Mouse (Mus musculus) bone marrow, adult 2 months (tissue): ENCODE measurements around the gene Dpagt1. TPM values are rescaled to one million over a fixed set of nuclear protein-coding genes. Genes with fewer than 3 reads are reported as not detected.

Source experiments
- H3K27ac ChIP-seq: fragments of 200-500 bp; 2 replicates; pipeline ENCODE4 v1.5.1; 2012; ENCODE audit warnings: low read depth, mild to moderate bottlenecking, control low read depth, inconsistent platforms, low read length; ENCODE audit not compliant: control insufficient read depth, poor library complexity, insufficient read depth
- H3K4me1 ChIP-seq: fragments of 200-500 bp; 2 replicates; pipeline ENCODE4 v1.6.1; 2011; ENCODE audit warnings: low read length; ENCODE audit not compliant: control insufficient read depth, insufficient read depth
- H3K4me3 ChIP-seq: fragments of 200-500 bp; replicated peaks from 2 replicates; pipeline ENCODE3; 2011; ENCODE audit warnings: mild to moderate bottlenecking, low read depth, low read length, control low read depth; ENCODE audit not compliant: control insufficient read depth
- CTCF ChIP-seq: fragments of 200-500 bp; IDR thresholded peaks from 2 replicates; pipeline ENCODE4 v1.5.1; 2011; ENCODE audit warnings: low read length, control low read depth; ENCODE audit not compliant: control insufficient read depth, insufficient read depth
- POLR2A ChIP-seq: fragments of 200-500 bp; IDR thresholded peaks from 2 replicates; pipeline ENCODE4 v1.6.1; 2011; ENCODE audit warnings: low read depth, mild to moderate bottlenecking, control low read depth, low read length, borderline replicate concordance; ENCODE audit not compliant: control insufficient read depth
- WGBS: fragments of 180-500 bp; shearing (Covaris S2); methylation state at CpG from one replicate; pipeline ENCODE4 v1.1.7; 2018; 5-methylcytosine and 5-hydroxymethylcytosine counted together
- polyA plus RNA-seq: library from polyadenylated mRNA; stranded (reverse); fragments of >200 nt; gene quantifications from 2 replicates; pipeline ENCODE4 v1.2.4, GENCODE M21; 2011; ENCODE audit warnings: low replicate concordance; ENCODE audit not compliant: missing spikeins, insufficient read depth, insufficient read length

The Dpagt1 gene
- polyA plus RNA-seq, 1 experiment, result 30.7 TPM

GRCm38 (mm10) chr9:44338574-44338973 is 12.8 kb downstream of the Dpagt1 start:
- no peaks in the 10 kb centered on the region; the same call in 1 of the 2 replicates for H3K4me1 ChIP-seq
- 72% methylated on average over 5 of the region's 5 CpGs for WGBS
- H3K27ac ChIP-seq, result peak overlapping the region; percentile 44; the same call in 1 of the 2 replicates
- no peak for TF ChIP-seq POLR2A
- peak overlapping the region; percentile 58 for H3K4me3 ChIP-seq

- TF ChIP-seq CTCF (no peak), POLR2A (no peak)
- WGBS, result 72% methylated on average over 5 of the region's 5 CpGs
- no peaks in the 10 kb centered on the region; the same call in 1 of the 2 replicates for H3K4me1 ChIP-seq
- peak overlapping the region; percentile 89 for H3K27ac ChIP-seq
- H3K4me3 ChIP-seq, result peak overlapping the region; percentile 87
Measured at GRCm38 (mm10) chr9:44341487-44341886, 15.7 kb downstream of the Dpagt1 start.

- peak overlapping the region; percentile 87 for H3K4me3 ChIP-seq
- TF ChIP-seq POLR2A (peak; percentile 99), CTCF (no peak)
- 49% methylated on average over 3 of the region's 3 CpGs for WGBS
- H3K27ac ChIP-seq, result peak overlapping the region; percentile 99
- no peaks in the 10 kb centered on the region; the same call in 1 of the 2 replicates for H3K4me1 ChIP-seq
Measured at GRCm38 (mm10) chr9:44342173-44342572, 16.4 kb downstream of the Dpagt1 start.

GRCm38 (mm10) chr9:44342605-44343004 is 16.8 kb downstream of the Dpagt1 start:
- H3K27ac ChIP-seq, result peak overlapping the region; percentile 99
- H3K4me3 ChIP-seq, result peak overlapping the region; percentile 46
- no peak for TF ChIP-seq POLR2A
- no peak for TF ChIP-seq CTCF
- H3K4me1 ChIP-seq, result no peaks in the 10 kb centered on the region
- 61% methylated on average over 1 of the region's 1 CpGs for WGBS

- peak overlapping the region; percentile 99 for H3K27ac ChIP-seq
- TF ChIP-seq POLR2A (no peak), CTCF (no peak)
- peak overlapping the region; percentile 83 for H3K4me3 ChIP-seq
- 6% methylated on average over 6 of the region's 6 CpGs for WGBS
- H3K4me1 ChIP-seq, result no peaks in the 10 kb centered on the region
Measured at GRCm38 (mm10) chr9:44343290-44343689, 17.5 kb downstream of the Dpagt1 start.

- under 1% methylated on average over 39 of the region's 39 CpGs for WGBS
- H3K27ac ChIP-seq, result peak within 1 kb of the TSS; percentile 99
Measured at GRCm38 (mm10) chr9:44343781-44344421, 18.1 kb downstream of the Dpagt1 start, which contains the start of gene Hmbs. TSS of gene Hmbs (minus strand) at chr9:44344228.

GRCm38 (mm10) chr9:44345570-44346433 is 20.0 kb downstream of the Dpagt1 start:
- H3K4me1 ChIP-seq, result no peaks in the 10 kb centered on the region
- 87% methylated on average over 6 of the region's 6 CpGs for WGBS
- H3K4me3 ChIP-seq, result no peak overlapping the region
- H3K27ac ChIP-seq, result no peak overlapping the region
- no peak for TF ChIP-seq POLR2A
- no peak for TF ChIP-seq CTCF

More at GRCm38 (mm10) chr9:44343781-44344421, 18.1 kb downstream of the Dpagt1 start, which contains the start of gene Hmbs:
- Histone ChIP-seq H3K4me3 (peak within 1 kb of the TSS; percentile 83), H3K4me1 (no peaks in the 10 kb centered on the region)
- TF ChIP-seq CTCF (0 out of 2 replicates have a peak, but pooled peaks have one; percentile 3), POLR2A (peak; percentile 82; the same call in 1 of the 2 replicates)

- H3K4me3 ChIP-seq, result no peak overlapping the region
- no peak overlapping the region for H3K27ac ChIP-seq
- no peak for TF ChIP-seq CTCF
- TF ChIP-seq POLR2A, result no peak
- WGBS, result 87% methylated on average over 9 of the region's 9 CpGs
- no peaks in the 10 kb centered on the region for H3K4me1 ChIP-seq
Measured at GRCm38 (mm10) chr9:44347166-44347565, 21.3 kb downstream of the Dpagt1 start.
